Mouse (Mus musculus): ENCODE data around the gene Dlg5.

Dlg5 gene

DNA sequence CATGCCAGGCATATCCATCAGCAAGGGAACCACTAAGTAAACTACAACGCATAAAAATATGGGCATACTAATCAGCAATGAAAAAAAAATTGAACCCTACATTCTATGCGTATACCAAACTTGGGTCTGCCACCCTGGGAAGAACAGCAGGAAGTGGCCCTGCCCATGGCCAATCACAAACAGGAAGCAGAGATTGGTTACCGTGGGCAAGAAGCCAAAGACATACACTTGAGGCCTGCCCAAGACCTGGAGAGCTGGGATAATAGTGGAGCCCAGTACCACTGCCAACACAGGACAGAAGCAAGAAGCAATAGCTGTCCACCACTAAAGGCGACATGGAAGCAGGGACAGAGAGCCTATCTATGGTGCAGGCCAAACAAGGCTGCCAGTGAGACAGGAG lies 146.9 kb downstream of the Dlg5 start:
- no peak for DNase-seq

DNA sequence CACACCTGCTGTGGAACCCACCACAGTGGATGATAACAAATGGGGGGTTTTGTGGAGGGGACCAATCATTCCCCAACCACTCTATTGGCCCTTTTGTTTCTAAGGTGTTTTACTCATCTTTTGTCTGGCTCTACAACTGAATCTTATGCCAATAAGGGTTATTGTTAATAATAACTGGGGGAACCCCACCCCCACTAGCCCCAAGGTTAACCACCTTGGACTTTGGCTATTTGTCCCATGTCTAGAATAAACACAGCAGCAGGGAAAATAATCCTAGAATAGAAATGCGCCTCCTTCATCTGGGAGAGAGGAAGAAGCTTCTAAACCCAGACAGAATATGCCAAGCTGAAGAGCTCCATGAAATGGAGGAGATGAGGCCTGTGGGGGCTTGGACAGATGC lies 151.1 kb downstream of the Dlg5 start:
- no peak for DNase-seq

DNA sequence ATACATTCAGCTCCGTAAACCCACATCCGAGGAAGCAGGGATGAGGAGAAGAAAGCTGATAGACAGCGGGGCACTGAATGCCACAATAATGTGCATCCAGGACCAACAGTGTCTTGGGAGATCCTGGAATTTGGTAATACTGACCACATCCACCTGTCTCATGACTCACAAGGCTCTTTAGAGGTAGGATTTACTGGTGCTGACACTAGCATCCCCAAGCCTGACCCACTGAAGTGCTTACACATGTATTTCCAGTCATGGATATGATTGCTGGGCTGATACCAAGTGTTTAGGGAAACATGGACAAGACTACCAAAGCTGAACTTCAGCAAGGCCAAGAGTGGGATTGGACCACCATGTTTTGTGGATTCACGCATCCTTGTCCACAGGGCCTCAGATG lies 152.5 kb downstream of the Dlg5 start:
- no peak for DNase-seq

DNA sequence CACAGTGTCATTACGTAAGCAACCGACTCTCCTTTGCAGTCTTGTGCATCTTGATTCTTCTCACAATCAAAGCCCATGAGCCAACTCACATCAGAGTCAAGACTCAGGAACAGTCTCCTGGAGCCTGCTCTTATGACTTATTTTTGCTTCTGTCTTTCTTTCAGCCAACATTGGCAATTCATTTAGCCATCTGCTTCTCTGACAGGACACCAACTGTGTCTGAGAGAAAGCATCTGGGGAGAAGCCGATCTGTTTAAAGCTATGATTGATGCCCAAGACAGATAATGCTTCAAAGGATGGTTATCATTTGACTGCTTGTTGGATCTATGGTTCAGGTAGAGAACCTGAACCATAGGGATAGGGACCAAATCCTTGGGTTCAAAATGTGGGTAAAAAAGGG lies 153.3 kb downstream of the Dlg5 start:
- DNase-seq = peak; percentile 56

DNA sequence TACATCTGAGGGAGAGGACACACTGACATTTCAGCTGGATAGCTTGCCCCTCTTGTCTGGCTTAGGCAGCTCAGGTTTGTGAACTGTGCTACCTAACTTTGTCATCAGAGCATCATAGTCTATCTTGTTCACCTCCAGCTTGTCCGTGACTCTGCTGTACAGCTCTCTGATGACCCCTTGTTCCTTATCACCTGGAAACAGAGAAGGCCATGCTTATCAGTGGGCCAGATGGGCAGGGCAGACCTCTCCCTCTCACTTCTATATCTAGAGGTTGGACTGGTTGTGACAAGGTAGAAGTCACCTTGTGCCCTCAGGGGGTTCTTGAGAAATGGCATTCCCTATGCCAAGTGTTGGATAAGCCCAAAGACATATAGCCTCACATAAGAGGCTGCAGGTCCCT lies 154.9 kb downstream of the Dlg5 start:
- DNase-seq = no peak

DNA sequence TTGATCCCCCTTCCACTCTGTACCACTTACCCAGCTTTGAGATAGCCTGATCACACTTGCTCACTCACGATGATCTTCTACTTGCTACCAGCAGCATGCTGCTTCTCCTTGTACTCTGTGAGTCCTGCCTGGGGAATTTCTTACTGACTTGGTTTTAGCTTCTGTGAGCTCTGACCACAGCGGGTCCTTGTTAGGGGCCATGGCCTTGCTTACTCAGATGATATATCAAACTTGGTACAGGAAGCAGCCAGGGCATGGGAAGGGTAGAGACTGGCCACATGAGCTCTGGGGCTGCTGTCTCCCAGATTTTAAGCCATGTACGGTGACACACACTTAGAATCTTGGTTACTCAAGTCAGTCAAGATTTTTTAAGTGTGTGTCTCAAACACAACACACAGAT lies 156.5 kb downstream of the Dlg5 start:
- DNase-seq = no peak

DNA sequence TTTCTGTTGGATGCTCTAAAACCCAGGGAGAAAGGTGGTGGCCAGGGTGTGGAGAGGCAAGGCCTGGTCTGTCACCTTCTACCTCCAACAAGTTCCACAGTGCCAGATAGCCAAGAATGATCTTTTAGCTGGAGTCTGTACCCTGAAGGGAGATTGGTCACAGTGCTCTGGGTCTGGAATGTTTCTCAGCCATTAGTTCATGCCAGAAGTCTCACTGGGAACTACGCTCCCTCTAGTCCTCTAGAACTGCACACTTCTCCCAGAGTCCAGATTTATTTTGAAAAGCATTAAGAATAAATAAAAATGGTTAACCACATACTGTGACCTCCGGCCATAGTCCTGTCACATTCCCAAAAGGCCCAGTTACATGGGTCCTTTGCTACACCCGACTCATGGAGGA lies 158.3 kb downstream of the Dlg5 start:
- no peak for DNase-seq

DNA sequence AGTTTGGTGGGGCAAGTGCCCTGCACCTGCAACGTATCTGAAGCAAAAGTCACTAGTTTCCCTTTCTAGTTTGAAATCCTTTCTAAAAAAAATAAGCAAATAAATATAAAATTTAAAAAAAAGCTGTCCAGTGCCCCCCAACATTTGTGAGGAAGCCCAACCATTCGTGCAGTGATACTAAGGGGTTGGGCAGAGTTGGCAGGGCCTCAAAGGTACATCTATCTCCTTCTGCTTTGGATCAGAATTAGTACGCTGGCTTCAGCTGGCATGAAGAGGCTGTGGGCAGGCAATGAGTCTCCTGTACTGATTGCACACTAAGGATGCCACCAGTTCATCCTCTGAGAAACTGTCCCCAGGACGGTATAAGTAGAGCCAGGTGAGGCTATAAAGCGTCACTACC lies 159.2 kb downstream of the Dlg5 start:
- DNase-seq = no peak

Measured in layer of hippocampus, adult 9-11 months (tissue).